Mouse (Mus musculus) midbrain, embryonic 16.5 days (tissue): Measurements from ENCODE around the gene Clint1. TPM values are rescaled to one million over a fixed set of nuclear protein-coding genes. Genes with fewer than 3 reads are reported as not detected.

Experiments used
- ATAC-seq: fragments of 200-750 bp; cut with Nextera tagmentation; 2 replicates; pipeline ENCODE4 v1.8.0; 2017; ENCODE audit warnings: moderate TSS enrichment
- H3K27ac ChIP-seq: fragments of 300-500 bp; sonication (generic); 2 replicates; pipeline ENCODE4 v1.5.1; 2014; ENCODE audit warnings: mild to moderate bottlenecking, low read length, mixed read lengths
- H3K27me3 ChIP-seq: fragments of 300-500 bp; sonication (generic); 2 replicates; pipeline ENCODE4 v1.6.1; 2014; ENCODE audit warnings: low read depth, low read length, mixed read lengths; ENCODE audit not compliant: control insufficient read depth, insufficient read depth
- H3K36me3 ChIP-seq: fragments of 300-500 bp; sonication (generic); 2 replicates; pipeline ENCODE4 v1.6.1; 2014; ENCODE audit warnings: mild to moderate bottlenecking, low read length, moderate library complexity, mixed read lengths; ENCODE audit not compliant: control insufficient read depth, insufficient read depth
- H3K4me1 ChIP-seq: fragments of 300-500 bp; sonication (generic); 2 replicates; pipeline ENCODE4 v1.6.1; 2014; ENCODE audit warnings: mild to moderate bottlenecking, low read length, mixed read lengths; ENCODE audit not compliant: control insufficient read depth, insufficient read depth
- H3K4me2 ChIP-seq: fragments of 300-500 bp; sonication (generic); 2 replicates; pipeline ENCODE4 v1.6.1; 2014; ENCODE audit warnings: mild to moderate bottlenecking, low read length, mixed read lengths
- H3K4me3 ChIP-seq: fragments of 300-500 bp; sonication (generic); 2 replicates; pipeline ENCODE4 v1.5.1; 2014; ENCODE audit warnings: low read depth, mild to moderate bottlenecking, low read length, moderate library complexity, mixed read lengths
- H3K9ac ChIP-seq: fragments of 300-500 bp; sonication (generic); 2 replicates; pipeline ENCODE4 v1.6.1; 2014; ENCODE audit warnings: low read depth, low read length, mixed read lengths
- H3K9me3 ChIP-seq: fragments of 300-500 bp; sonication (generic); replicated peaks from 2 replicates; pipeline ENCODE4 v1.6.1; 2014; ENCODE audit warnings: mild to moderate bottlenecking, low read length, mixed read lengths; ENCODE audit not compliant: control insufficient read depth, poor library complexity, severe bottlenecking
- WGBS: fragments of 180-500 bp; shearing (Covaris S2); extraction: QIAGEN DNeasy Blood & Tissue Kit; methylation state at CpG from one replicate; pipeline ENCODE4 v1.1.7; 2014; 5-methylcytosine and 5-hydroxymethylcytosine counted together
- polyA plus RNA-seq: library from polyadenylated mRNA; unstranded; fragments of >200 nt; fragmentation: Nextera tagmentation; extraction: Ambion mirVana; gene quantifications from 2 replicates; pipeline ENCODE4 v1.2.1, GENCODE M21; 2015

Clint1 gene
- polyA plus RNA-seq, 1 experiment from 2014 or later = 38.7 TPM

GRCm38 (mm10) chr11:45942281-45942680, 90.4 kb downstream of the Clint1 start:
- Histone ChIP-seq H3K9ac (no peak overlapping the region), H3K27me3 (no peaks in the 10 kb centered on the region), H3K9me3 (no peaks in the 10 kb centered on the region), H3K4me3 (no peak overlapping the region), H3K27ac (no peak overlapping the region), H3K4me2 (no peak overlapping the region; the same call in 1 of the 2 replicates), H3K4me1 (peaks cover 17% of the 10 kb centered on the region), H3K36me3 (0 out of 2 replicates have a peak, but pooled peaks cover 2% of the 10 kb centered on the region)
- ATAC-seq = no peak
- 89% methylated on average over 7 of the region's 7 CpGs for WGBS

- WGBS = 48% methylated on average over 7 of the region's 7 CpGs
- H3K9me3 ChIP-seq = no peaks in the 10 kb centered on the region
- H3K36me3 ChIP-seq = no peaks in the 10 kb centered on the region
- peak overlapping the region; percentile 93 for H3K4me3 ChIP-seq
- peak overlapping the region; percentile 79 for H3K4me2 ChIP-seq
- peak overlapping the region; percentile 85 for H3K27ac ChIP-seq
- peak overlapping the region; percentile 94 for H3K9ac ChIP-seq
- no peak for ATAC-seq
- H3K27me3 ChIP-seq = no peaks in the 10 kb centered on the region
- peaks cover 17% of the 10 kb centered on the region for H3K4me1 ChIP-seq
These were observed 91.4 kb downstream of the Clint1 start for GRCm38 (mm10) chr11:45943108-45943705.

GRCm38 (mm10) chr11:45943891-45944642, 92.2 kb downstream of the Clint1 start:
- H3K36me3 ChIP-seq = no peaks in the 10 kb centered on the region
- ATAC-seq = peak; percentile 50
- H3K4me2 ChIP-seq = peak overlapping the region; percentile 79
- 0% methylated on average over 48 of the region's 49 CpGs for WGBS
- H3K4me1 ChIP-seq = peaks cover 17% of the 10 kb centered on the region
- H3K9me3 ChIP-seq = no peaks in the 10 kb centered on the region
- peak overlapping the region; percentile 85 for H3K27ac ChIP-seq
- H3K4me3 ChIP-seq = peak overlapping the region; percentile 93
- no peaks in the 10 kb centered on the region for H3K27me3 ChIP-seq
- peak overlapping the region; percentile 94 for H3K9ac ChIP-seq

GRCm38 (mm10) chr11:45944643-45945156, 92.8 kb downstream of the Clint1 start, which contains the start of gene Lsm11:
Lsm11 (minus strand) TSS chr11:45944935.
- Histone ChIP-seq H3K27ac (peak within 1 kb of the TSS; percentile 85), H3K27me3 (no peaks in the 10 kb centered on the region), H3K9me3 (no peaks in the 10 kb centered on the region), H3K4me1 (peaks cover 17% of the 10 kb centered on the region), H3K36me3 (peaks cover 2% of the 10 kb centered on the region), H3K4me3 (peak within 1 kb of the TSS; percentile 93), H3K9ac (peak within 1 kb of the TSS; percentile 94), H3K4me2 (peak within 1 kb of the TSS; percentile 79)
- WGBS = 0% methylated on average over 42 of the region's 55 CpGs
- peak; percentile 88 for ATAC-seq

- H3K36me3 ChIP-seq = peaks cover 5% of the 10 kb centered on the region
- ATAC-seq = no peak
- 78% methylated on average over 4 of the region's 4 CpGs for WGBS
- H3K4me1 ChIP-seq = peaks cover 12% of the 10 kb centered on the region
- no peak overlapping the region for H3K27ac ChIP-seq
- no peaks in the 10 kb centered on the region for H3K9me3 ChIP-seq
- H3K4me3 ChIP-seq = no peak overlapping the region
- H3K27me3 ChIP-seq = no peaks in the 10 kb centered on the region
- H3K4me2 ChIP-seq = no peak overlapping the region
- H3K9ac ChIP-seq = no peak overlapping the region
These were observed 94.9 kb downstream of the Clint1 start for GRCm38 (mm10) chr11:45946796-45947195.

- Histone ChIP-seq H3K9ac (no peak overlapping the region), H3K4me1 (peaks cover 8% of the 10 kb centered on the region), H3K9me3 (no peaks in the 10 kb centered on the region), H3K36me3 (peaks cover 7% of the 10 kb centered on the region), H3K27me3 (no peaks in the 10 kb centered on the region), H3K4me2 (no peak overlapping the region), H3K27ac (no peak overlapping the region), H3K4me3 (no peak overlapping the region)
- ATAC-seq = no peak
- 97% methylated on average over 2 of the region's 2 CpGs for WGBS
These were observed 95.6 kb downstream of the Clint1 start for GRCm38 (mm10) chr11:45947491-45947890.

- Histone ChIP-seq H3K4me1 (peaks cover 4% of the 10 kb centered on the region), H3K9ac (peak within 1 kb of the TSS; percentile 69; the same call in 1 of the 2 replicates), H3K4me2 (peak within 1 kb of the TSS; percentile 62), H3K4me3 (peak within 1 kb of the TSS; percentile 75), H3K36me3 (peaks cover 2% of the 10 kb centered on the region; the same call in 1 of the 2 replicates), H3K27me3 (no peaks in the 10 kb centered on the region), H3K27ac (peak within 1 kb of the TSS; percentile 81), H3K9me3 (no peaks in the 10 kb centered on the region)
- WGBS = under 1% methylated on average over 32 of the region's 32 CpGs
- ATAC-seq = peak; percentile 99
These were observed 103.3 kb downstream of the Clint1 start, which contains the start of gene Thg1l for GRCm38 (mm10) chr11:45955127-45955627. Thg1l (minus strand) TSS chr11:45955494.

- no peak overlapping the region for H3K4me3 ChIP-seq
- peaks cover 3% of the 10 kb centered on the region for H3K4me1 ChIP-seq
- H3K27ac ChIP-seq = no peak overlapping the region
- H3K36me3 ChIP-seq = no peaks in the 10 kb centered on the region
- no peaks in the 10 kb centered on the region for H3K27me3 ChIP-seq
- no peak overlapping the region for H3K9ac ChIP-seq
- ATAC-seq = no peak
- H3K9me3 ChIP-seq = no peaks in the 10 kb centered on the region
- 72% methylated on average over 3 of the region's 3 CpGs for WGBS
- H3K4me2 ChIP-seq = no peak overlapping the region
These were observed 107.7 kb downstream of the Clint1 start for GRCm38 (mm10) chr11:45959598-45959997.
